Mouse (Mus musculus): ENCODE measurements around the gene Ankmy2. TPM values are rescaled to one million over a fixed set of nuclear protein-coding genes. Genes with fewer than 3 reads are reported as not detected.
A peak's percentile ranks its signal among the peaks of the same experiment; 100 is the strongest.

Gene Ankmy2
- polyA plus RNA-seq, 1 experiment: 7.4 TPM

DNA sequence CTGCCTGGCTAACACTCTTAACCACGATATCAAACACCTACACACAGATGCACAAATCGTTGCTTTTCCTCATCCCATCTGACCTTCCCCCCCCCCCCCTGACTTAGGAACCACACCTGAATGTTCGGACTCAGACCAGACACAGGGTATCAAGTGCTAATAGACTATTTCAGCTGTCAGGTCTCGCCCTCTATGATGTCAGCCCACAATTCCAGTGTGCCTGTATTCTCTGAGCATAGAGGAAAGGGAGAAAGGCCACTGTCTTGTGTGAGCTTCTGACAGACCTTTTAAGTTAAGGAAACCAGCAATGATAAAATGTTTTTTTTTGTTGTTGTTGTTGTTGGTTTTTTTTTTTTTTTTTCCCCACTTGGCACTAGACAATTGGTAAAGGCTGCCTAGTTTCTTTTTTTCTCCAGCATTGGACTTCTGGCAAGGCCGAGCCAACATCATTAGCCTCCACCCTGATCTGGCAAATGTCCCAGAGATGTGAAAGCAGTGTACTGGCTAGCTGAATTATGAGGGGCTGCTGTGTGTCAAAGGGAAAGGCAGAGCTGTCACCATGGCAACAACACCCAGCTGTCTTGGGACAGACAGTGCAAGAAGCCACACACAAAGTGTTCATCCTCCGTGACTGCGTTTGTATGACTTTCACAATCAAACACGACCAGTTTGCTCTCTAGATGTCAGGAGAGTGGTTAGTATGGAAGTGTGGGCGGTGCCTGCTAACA is 50.3 kb downstream of the Ankmy2 start:
- 43% methylated on average over 9 of the region's 9 CpGs for WGBS
- H3K4me1 ChIP-seq (replicated peaks; ENCODE audit: control insufficient read depth, insufficient read depth, low read length): peaks cover 3% of the 10 kb centered on the region; the same call in 1 of the 2 replicates
- TF ChIP-seq POLR2A (IDR thresholded peaks at IDR 0.05; ENCODE audit: control insufficient read depth, extremely low read depth, insufficient read depth, low read length, poor library complexity): no peak
- TF ChIP-seq CTCF (IDR thresholded peaks at IDR 0.05; ENCODE audit: borderline replicate concordance, control insufficient read depth, extremely low read depth, insufficient read depth, low read length, poor library complexity): no peak
- no peak for DNase-seq
- no peak overlapping the region for H3K4me3 ChIP-seq (ENCODE audit: control insufficient read depth, insufficient read depth, low read length)
- no peaks in the 10 kb centered on the region for H3K36me3 ChIP-seq (ENCODE audit: control insufficient read depth, insufficient read depth, low read length)
- no peaks in the 10 kb centered on the region for H3K27me3 ChIP-seq (ENCODE audit: control insufficient read depth, insufficient read depth, low read length)
- H3K27ac ChIP-seq (ENCODE audit: control insufficient read depth, insufficient read depth, low read length): no peak overlapping the region

DNA sequence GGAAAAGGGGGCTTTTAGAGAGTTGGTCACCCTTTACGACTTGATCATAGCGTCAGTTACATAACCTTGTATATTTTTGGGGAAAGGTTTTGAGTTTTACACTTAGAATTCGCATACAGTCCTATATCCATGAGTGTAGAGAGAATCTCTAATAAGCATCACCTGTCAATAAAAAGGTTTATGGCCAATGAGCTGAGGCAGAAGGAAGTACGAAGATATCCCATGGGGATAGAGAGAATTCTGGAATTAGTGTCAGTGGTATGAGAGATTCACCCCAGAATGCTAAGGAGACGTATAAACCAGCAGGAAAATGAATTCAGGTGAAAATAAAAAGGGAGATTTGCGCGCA is 50.9 kb downstream of the Ankmy2 start:
- no peak for DNase-seq
- WGBS: 69% methylated on average over 7 of the region's 7 CpGs
- H3K27ac ChIP-seq (ENCODE audit: control insufficient read depth, insufficient read depth, low read length): no peak overlapping the region
- no peak for TF ChIP-seq CTCF (IDR thresholded peaks at IDR 0.05; ENCODE audit: borderline replicate concordance, control insufficient read depth, extremely low read depth, insufficient read depth, low read length, poor library complexity)
- no peak for TF ChIP-seq POLR2A (IDR thresholded peaks at IDR 0.05; ENCODE audit: control insufficient read depth, extremely low read depth, insufficient read depth, low read length, poor library complexity)
- no peak overlapping the region for H3K4me3 ChIP-seq (ENCODE audit: control insufficient read depth, insufficient read depth, low read length)
- H3K4me1 ChIP-seq (replicated peaks; ENCODE audit: control insufficient read depth, insufficient read depth, low read length): peaks cover 3% of the 10 kb centered on the region; the same call in 1 of the 2 replicates
- H3K27me3 ChIP-seq (ENCODE audit: control insufficient read depth, insufficient read depth, low read length): no peaks in the 10 kb centered on the region
- H3K36me3 ChIP-seq (ENCODE audit: control insufficient read depth, insufficient read depth, low read length): no peaks in the 10 kb centered on the region

DNA sequence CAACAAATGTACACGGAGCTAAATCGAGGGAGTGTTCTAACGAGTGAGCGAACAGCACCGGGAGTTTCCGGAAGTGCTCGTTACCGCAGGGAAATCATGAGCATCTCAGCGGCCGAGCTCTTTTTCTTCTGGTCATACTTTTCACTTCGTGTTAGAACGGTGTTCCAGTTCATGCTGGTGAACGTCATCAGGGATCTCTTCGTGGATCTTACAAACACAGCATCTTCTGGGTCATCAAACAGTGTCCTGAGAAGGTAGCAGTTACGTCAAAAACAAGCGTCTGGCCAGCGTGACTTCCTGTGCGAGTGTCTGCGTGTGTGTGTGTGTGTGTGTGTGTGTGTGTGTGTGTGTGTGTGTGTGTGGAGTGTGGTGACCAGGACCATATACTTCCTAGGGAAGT is 51.5 kb downstream of the Ankmy2 start:
- no peak overlapping the region for H3K27ac ChIP-seq (ENCODE audit: control insufficient read depth, insufficient read depth, low read length)
- 84% methylated on average over 19 of the region's 19 CpGs for WGBS
- H3K36me3 ChIP-seq (ENCODE audit: control insufficient read depth, insufficient read depth, low read length): no peaks in the 10 kb centered on the region
- H3K27me3 ChIP-seq (ENCODE audit: control insufficient read depth, insufficient read depth, low read length): no peaks in the 10 kb centered on the region
- H3K4me1 ChIP-seq (replicated peaks; ENCODE audit: control insufficient read depth, insufficient read depth, low read length): peaks cover 3% of the 10 kb centered on the region; the same call in 1 of the 2 replicates
- no peak for DNase-seq
- no peak overlapping the region for H3K4me3 ChIP-seq (ENCODE audit: control insufficient read depth, insufficient read depth, low read length)
- TF ChIP-seq POLR2A (IDR thresholded peaks at IDR 0.05; ENCODE audit: control insufficient read depth, extremely low read depth, insufficient read depth, low read length, poor library complexity) (no peak), CTCF (IDR thresholded peaks at IDR 0.05; ENCODE audit: borderline replicate concordance, control insufficient read depth, extremely low read depth, insufficient read depth, low read length, poor library complexity) (no peak)

DNA sequence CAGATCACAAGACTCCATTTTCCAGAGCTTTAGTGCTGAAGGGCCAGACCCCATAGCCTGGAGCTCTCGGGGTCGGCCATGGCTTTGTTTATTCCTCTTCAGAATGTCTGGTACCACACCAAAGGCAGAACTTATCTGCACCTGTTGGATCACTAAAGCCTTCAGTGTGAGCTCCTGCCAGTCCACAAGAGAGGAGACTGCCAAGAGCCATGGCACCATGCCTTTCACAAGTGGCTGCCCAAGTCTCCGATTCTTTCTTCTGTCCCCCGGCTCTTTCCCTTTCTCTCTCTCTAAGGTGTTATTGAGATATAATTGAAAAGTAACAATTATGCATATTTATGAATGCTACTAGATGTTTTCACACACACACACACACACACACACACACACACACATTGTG is 53.2 kb downstream of the Ankmy2 start:
- H3K27me3 ChIP-seq (ENCODE audit: control insufficient read depth, insufficient read depth, low read length): no peaks in the 10 kb centered on the region
- H3K4me1 ChIP-seq (replicated peaks; ENCODE audit: control insufficient read depth, insufficient read depth, low read length): peaks cover 3% of the 10 kb centered on the region; the same call in 1 of the 2 replicates
- TF ChIP-seq CTCF (IDR thresholded peaks at IDR 0.05; ENCODE audit: borderline replicate concordance, control insufficient read depth, extremely low read depth, insufficient read depth, low read length, poor library complexity) (no peak), POLR2A (IDR thresholded peaks at IDR 0.05; ENCODE audit: control insufficient read depth, extremely low read depth, insufficient read depth, low read length, poor library complexity) (no peak)
- no peak for DNase-seq
- no peak overlapping the region for H3K27ac ChIP-seq (ENCODE audit: control insufficient read depth, insufficient read depth, low read length)
- no peaks in the 10 kb centered on the region for H3K36me3 ChIP-seq (ENCODE audit: control insufficient read depth, insufficient read depth, low read length)
- no peak overlapping the region for H3K4me3 ChIP-seq (ENCODE audit: control insufficient read depth, insufficient read depth, low read length)
- WGBS: 99% methylated on average over 4 of the region's 4 CpGs

DNA sequence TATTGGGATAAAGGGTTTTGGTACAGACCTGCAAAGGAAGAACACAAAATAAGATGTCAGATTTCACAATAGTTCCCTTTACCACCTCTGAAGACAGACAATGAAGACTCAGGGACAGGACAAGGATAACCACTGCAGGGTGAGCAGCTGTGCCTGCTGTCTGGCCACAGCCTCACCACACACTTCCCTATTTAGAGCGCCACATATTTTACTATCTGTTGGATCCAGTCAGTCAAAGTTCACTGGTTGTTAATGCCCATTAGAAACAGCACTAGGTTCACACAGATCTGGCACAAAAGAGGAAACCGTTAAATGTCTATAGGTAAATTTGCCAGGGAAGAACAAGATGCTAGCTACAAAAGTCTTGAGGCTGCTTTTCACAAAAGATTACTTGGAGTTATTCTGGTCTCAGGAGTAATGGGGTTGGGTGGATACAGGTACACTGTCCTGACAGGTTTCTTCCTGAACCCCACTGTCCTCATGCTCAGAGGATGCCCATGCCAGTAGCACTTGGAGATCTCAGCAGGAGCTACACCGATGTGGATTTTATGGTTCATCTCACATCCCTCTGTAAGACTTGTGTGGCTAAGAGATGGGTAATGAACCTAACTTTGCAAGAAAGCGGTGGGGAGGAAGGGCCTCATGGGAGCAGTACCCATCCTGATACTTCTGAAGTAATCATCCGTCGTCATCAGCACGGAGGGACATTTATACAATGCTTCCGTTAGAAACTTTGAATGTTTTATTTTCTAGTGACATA is 57.7 kb downstream of the Ankmy2 start:
- H3K4me3 ChIP-seq (ENCODE audit: control insufficient read depth, insufficient read depth, low read length): no peak overlapping the region
- H3K27me3 ChIP-seq (ENCODE audit: control insufficient read depth, insufficient read depth, low read length): no peaks in the 10 kb centered on the region
- no peaks in the 10 kb centered on the region for H3K36me3 ChIP-seq (ENCODE audit: control insufficient read depth, insufficient read depth, low read length)
- TF ChIP-seq POLR2A (IDR thresholded peaks at IDR 0.05; ENCODE audit: control insufficient read depth, extremely low read depth, insufficient read depth, low read length, poor library complexity) (no peak), CTCF (IDR thresholded peaks at IDR 0.05; ENCODE audit: borderline replicate concordance, control insufficient read depth, extremely low read depth, insufficient read depth, low read length, poor library complexity) (no peak)
- H3K4me1 ChIP-seq (replicated peaks; ENCODE audit: control insufficient read depth, insufficient read depth, low read length): peaks cover 3% of the 10 kb centered on the region
- 32% methylated on average over 8 of the region's 8 CpGs for WGBS
- DNase-seq: no peak
- no peak overlapping the region for H3K27ac ChIP-seq (ENCODE audit: control insufficient read depth, insufficient read depth, low read length)

DNA sequence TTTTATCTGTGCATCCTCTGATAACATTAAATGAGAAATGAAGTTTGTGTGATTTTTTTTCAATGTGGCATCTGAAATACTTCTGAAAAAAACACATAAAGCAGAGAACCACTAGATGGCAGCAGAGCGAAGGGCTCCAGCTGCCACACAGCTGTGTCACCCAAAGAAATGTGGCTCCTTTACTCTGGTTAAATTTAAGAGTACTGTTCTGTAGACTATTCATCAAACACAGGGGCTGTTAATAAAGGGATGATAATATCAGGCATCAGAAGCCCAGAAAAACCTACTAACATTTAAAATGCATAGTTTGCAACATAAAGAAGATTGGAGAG is 58.2 kb downstream of the Ankmy2 start:
- no peaks in the 10 kb centered on the region for H3K27me3 ChIP-seq (ENCODE audit: control insufficient read depth, insufficient read depth, low read length)
- TF ChIP-seq POLR2A (IDR thresholded peaks at IDR 0.05; ENCODE audit: control insufficient read depth, extremely low read depth, insufficient read depth, low read length, poor library complexity): no peak
- TF ChIP-seq CTCF (IDR thresholded peaks at IDR 0.05; ENCODE audit: borderline replicate concordance, control insufficient read depth, extremely low read depth, insufficient read depth, low read length, poor library complexity): no peak
- no peaks in the 10 kb centered on the region for H3K36me3 ChIP-seq (ENCODE audit: control insufficient read depth, insufficient read depth, low read length)
- 0% methylated on average over 1 of the region's 1 CpGs for WGBS
- peaks cover 3% of the 10 kb centered on the region for H3K4me1 ChIP-seq (replicated peaks; ENCODE audit: control insufficient read depth, insufficient read depth, low read length)
- peak; percentile 26 for DNase-seq
- H3K4me3 ChIP-seq (ENCODE audit: control insufficient read depth, insufficient read depth, low read length): no peak overlapping the region
- no peak overlapping the region for H3K27ac ChIP-seq (ENCODE audit: control insufficient read depth, insufficient read depth, low read length)
